Mouse (Mus musculus) limb, embryonic 11.5 days (tissue): ENCODE measurements around the gene Hmgb2. TPM values are rescaled to one million over a fixed set of nuclear protein-coding genes. Genes with fewer than 3 reads are reported as not detected.

Experiments
- ATAC-seq: fragments of 200-750 bp; cut with Nextera tagmentation; 2 replicates; pipeline ENCODE4 v1.8.0; 2017; ENCODE audit warnings: low read depth; ENCODE audit not compliant: insufficient number of reproducible peaks, low FRiP score, low TSS enrichment
- DNase-seq: peaks from one replicate; pipeline ENCODE4 v3.0.0-alpha.2; 2015; ENCODE audit warnings: low spot score
- H3K27ac ChIP-seq: fragments of 300-500 bp; sonication (generic); replicated peaks from 2 replicates; pipeline ENCODE4 v1.5.1; 2014; ENCODE audit warnings: low read depth, mild to moderate bottlenecking, low read length
- H3K27me3 ChIP-seq: fragments of 300-500 bp; sonication (generic); 2 replicates; pipeline ENCODE4 v1.6.1; 2014; ENCODE audit warnings: mild to moderate bottlenecking, low read length, mixed read lengths; ENCODE audit not compliant: control insufficient read depth, insufficient read depth
- H3K36me3 ChIP-seq: fragments of 300-500 bp; sonication (generic); 2 replicates; pipeline ENCODE4 v1.6.1; 2014; ENCODE audit warnings: mild to moderate bottlenecking, low read length, moderate library complexity, mixed read lengths; ENCODE audit not compliant: control insufficient read depth, insufficient read depth
- H3K4me1 ChIP-seq: fragments of 300-500 bp; sonication (generic); 2 replicates; pipeline ENCODE4 v1.6.1; 2014; ENCODE audit warnings: low read length, mixed read lengths; ENCODE audit not compliant: control insufficient read depth, insufficient read depth
- H3K4me2 ChIP-seq: fragments of 300-500 bp; sonication (generic); 2 replicates; pipeline ENCODE4 v1.6.1; 2014; ENCODE audit warnings: low read depth, mild to moderate bottlenecking, moderate library complexity; ENCODE audit not compliant: severe bottlenecking
- H3K4me3 ChIP-seq: fragments of 300-500 bp; sonication (generic); 2 replicates; pipeline ENCODE4 v1.5.1; 2014; ENCODE audit warnings: low read depth, low read length
- H3K9ac ChIP-seq: fragments of 300-500 bp; sonication (generic); 2 replicates; pipeline ENCODE4 v1.6.1; 2014; ENCODE audit warnings: mild to moderate bottlenecking, low read length
- H3K9me3 ChIP-seq: fragments of 300-500 bp; sonication (generic); 2 replicates; pipeline ENCODE4 v1.6.1; 2016; ENCODE audit warnings: low read length; ENCODE audit not compliant: control insufficient read depth
- WGBS: fragments of 180-500 bp; shearing (Covaris S2); extraction: QIAGEN DNeasy Blood & Tissue Kit; methylation state at CpG from one replicate; pipeline ENCODE4 v1.1.7; 2014; 5-methylcytosine and 5-hydroxymethylcytosine counted together
- polyA plus RNA-seq: library from polyadenylated mRNA; unstranded; fragments of >200 nt; fragmentation: Nextera tagmentation; extraction: Ambion mirVana; gene quantifications from 2 replicates; pipeline ENCODE4 v1.2.1, GENCODE M21; 2014

The Hmgb2 gene
- polyA plus RNA-seq, 1 experiment from 2014 or later = 597 TPM

GRCm38 (mm10) chr8:57534495-57534894, 22.8 kb downstream of the Hmgb2 start:
- no peaks in the 10 kb centered on the region for H3K27me3 ChIP-seq
- WGBS = 66% methylated on average over 4 of the region's 4 CpGs
- H3K4me3 ChIP-seq = no peak overlapping the region
- H3K9ac ChIP-seq = no peak overlapping the region
- H3K27ac ChIP-seq = no peak overlapping the region
- ATAC-seq (no peak), DNase-seq (no peak)
- H3K9me3 ChIP-seq = no peaks in the 10 kb centered on the region
- no peaks in the 10 kb centered on the region for H3K4me1 ChIP-seq
- no peak overlapping the region for H3K4me2 ChIP-seq
- H3K36me3 ChIP-seq = peaks cover 4% of the 10 kb centered on the region; the same call in 1 of the 2 replicates

DNA sequence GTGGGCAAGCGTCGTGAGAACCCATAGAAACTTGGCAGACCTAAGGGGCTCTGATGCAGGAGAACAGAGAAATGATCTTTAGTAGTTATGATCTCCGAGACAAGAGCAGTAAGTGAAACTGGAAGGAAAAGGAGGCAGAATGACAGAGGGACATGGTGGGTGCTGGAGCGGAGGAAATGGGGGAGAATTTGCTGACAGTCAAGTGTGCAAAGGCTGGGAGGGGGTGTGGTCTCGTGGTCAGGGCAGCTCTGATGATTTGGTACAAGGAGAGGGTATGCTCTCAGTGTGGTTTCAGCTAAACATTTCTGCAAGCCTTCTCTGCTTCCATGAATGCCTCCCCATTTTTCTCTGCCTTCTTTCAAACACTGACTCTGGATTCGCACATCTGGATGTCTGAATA, 24.5 kb downstream of the Hmgb2 start:
- no peaks in the 10 kb centered on the region for H3K4me1 ChIP-seq
- H3K9me3 ChIP-seq = no peaks in the 10 kb centered on the region
- no peak overlapping the region for H3K27ac ChIP-seq
- H3K27me3 ChIP-seq = no peaks in the 10 kb centered on the region
- 94% methylated on average over 6 of the region's 6 CpGs for WGBS
- peaks cover 4% of the 10 kb centered on the region; the same call in 1 of the 2 replicates for H3K36me3 ChIP-seq
- ATAC-seq = no peak
- DNase-seq = no peak
- no peak overlapping the region for H3K4me3 ChIP-seq
- H3K9ac ChIP-seq = no peak overlapping the region
- no peak overlapping the region for H3K4me2 ChIP-seq

DNA sequence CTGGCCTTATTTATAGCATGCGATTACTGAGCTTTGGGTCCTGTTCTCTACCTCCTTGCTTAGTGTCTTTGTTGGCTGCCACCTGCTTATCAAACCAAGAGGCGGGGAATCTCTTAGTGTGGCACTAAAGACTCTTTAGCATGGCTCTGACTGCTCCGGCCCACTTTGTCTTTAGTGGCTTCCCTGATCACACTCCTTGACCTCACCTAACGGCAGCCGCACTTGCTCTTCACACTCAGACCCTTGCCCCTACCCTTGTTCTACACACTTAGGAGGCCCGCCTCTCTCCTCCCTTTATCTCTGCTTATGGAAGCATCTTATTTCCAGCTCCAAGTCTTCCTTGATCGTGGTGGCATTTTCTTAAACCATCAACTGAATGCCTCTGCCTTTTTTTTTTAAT, 26.9 kb downstream of the Hmgb2 start:
- ATAC-seq (no peak), DNase-seq (no peak)
- no peak overlapping the region for H3K9ac ChIP-seq
- no peak overlapping the region for H3K4me2 ChIP-seq
- no peak overlapping the region for H3K4me3 ChIP-seq
- no peaks in the 10 kb centered on the region for H3K4me1 ChIP-seq
- H3K27ac ChIP-seq = no peak overlapping the region
- 89% methylated on average over 7 of the region's 7 CpGs for WGBS
- H3K36me3 ChIP-seq = peaks cover 4% of the 10 kb centered on the region; the same call in 1 of the 2 replicates
- no peaks in the 10 kb centered on the region for H3K27me3 ChIP-seq
- H3K9me3 ChIP-seq = no peaks in the 10 kb centered on the region

DNA sequence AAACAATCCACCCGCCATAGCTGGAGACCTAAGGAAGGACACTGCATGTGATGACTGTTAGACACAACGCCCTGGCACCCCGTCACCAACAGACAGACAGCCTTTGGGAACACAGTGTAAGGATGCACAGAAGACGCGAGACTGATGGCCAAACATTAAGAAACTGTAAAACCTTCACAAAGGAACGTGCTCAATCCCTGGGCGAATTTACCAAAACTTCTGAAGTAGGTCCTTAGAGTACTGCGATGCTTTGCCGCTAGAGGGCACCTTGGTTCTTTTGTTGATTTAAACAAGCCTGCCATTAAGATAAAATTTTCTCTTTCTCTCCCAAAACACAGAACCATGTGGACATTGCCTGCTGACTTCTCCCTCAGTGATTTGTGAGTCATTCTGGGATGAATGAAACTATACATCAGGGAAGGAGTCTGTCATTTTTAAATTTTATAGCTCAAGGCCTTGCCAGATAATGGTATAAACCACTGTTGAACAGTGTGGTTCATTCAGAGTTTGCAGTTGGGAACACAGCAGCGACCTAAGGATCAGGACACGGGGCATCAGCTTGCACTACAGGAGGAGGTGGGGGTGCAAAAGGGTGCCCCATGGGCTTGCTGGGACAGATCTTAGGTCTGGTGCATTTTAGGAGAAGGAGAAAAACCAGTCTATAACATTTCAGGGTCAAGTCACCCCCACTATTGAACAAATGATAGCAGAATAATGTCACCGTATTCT, 28.6 kb downstream of the Hmgb2 start:
- DNase-seq (peak; percentile 81), ATAC-seq (no peak)
- Histone ChIP-seq H3K36me3 (peaks cover 4% of the 10 kb centered on the region; the same call in 1 of the 2 replicates), H3K9me3 (no peaks in the 10 kb centered on the region), H3K27me3 (no peaks in the 10 kb centered on the region), H3K4me2 (no peak overlapping the region), H3K27ac (no peak overlapping the region), H3K4me3 (no peak overlapping the region), H3K9ac (no peak overlapping the region), H3K4me1 (no peaks in the 10 kb centered on the region)
- 56% methylated on average over 12 of the region's 12 CpGs for WGBS

- Histone ChIP-seq H3K4me3 (no peak overlapping the region), H3K4me1 (no peaks in the 10 kb centered on the region), H3K9ac (no peak overlapping the region), H3K9me3 (no peaks in the 10 kb centered on the region), H3K4me2 (no peak overlapping the region), H3K27me3 (no peaks in the 10 kb centered on the region), H3K27ac (no peak overlapping the region), H3K36me3 (peaks cover 4% of the 10 kb centered on the region; the same call in 1 of the 2 replicates)
- DNase-seq (no peak), ATAC-seq (no peak)
- 95% methylated on average over 11 of the region's 11 CpGs for WGBS
Measured at GRCm38 (mm10) chr8:57540951-57541350, 29.2 kb downstream of the Hmgb2 start.

- no peaks in the 10 kb centered on the region for H3K4me1 ChIP-seq
- H3K36me3 ChIP-seq = peaks cover under 1% of the 10 kb centered on the region; the same call in 1 of the 2 replicates
- ATAC-seq (no peak), DNase-seq (no peak)
- WGBS = 91% methylated on average over 9 of the region's 9 CpGs
- H3K9ac ChIP-seq = no peak overlapping the region
- H3K9me3 ChIP-seq = no peaks in the 10 kb centered on the region
- H3K27me3 ChIP-seq = no peaks in the 10 kb centered on the region
- no peak overlapping the region for H3K4me3 ChIP-seq
- no peak overlapping the region for H3K27ac ChIP-seq
- H3K4me2 ChIP-seq = no peak overlapping the region
Measured at GRCm38 (mm10) chr8:57541405-57541804, 29.7 kb downstream of the Hmgb2 start.

- H3K4me3 ChIP-seq = no peak overlapping the region
- no peak overlapping the region for H3K27ac ChIP-seq
- WGBS = 91% methylated on average over 3 of the region's 3 CpGs
- H3K4me2 ChIP-seq = no peak overlapping the region
- no peak for ATAC-seq
- H3K9ac ChIP-seq = no peak overlapping the region
- no peak for DNase-seq
- H3K27me3 ChIP-seq = no peaks in the 10 kb centered on the region
- no peaks in the 10 kb centered on the region for H3K4me1 ChIP-seq
- H3K9me3 ChIP-seq = no peaks in the 10 kb centered on the region
- no peaks in the 10 kb centered on the region for H3K36me3 ChIP-seq
Measured at GRCm38 (mm10) chr8:57546401-57546800, 34.7 kb downstream of the Hmgb2 start.

- H3K36me3 ChIP-seq = no peaks in the 10 kb centered on the region
- H3K4me2 ChIP-seq = no peak overlapping the region
- DNase-seq (no peak), ATAC-seq (no peak)
- H3K9me3 ChIP-seq = no peaks in the 10 kb centered on the region
- 83% methylated on average over 3 of the region's 3 CpGs for WGBS
- no peaks in the 10 kb centered on the region for H3K27me3 ChIP-seq
- no peaks in the 10 kb centered on the region for H3K4me1 ChIP-seq
- no peak overlapping the region for H3K4me3 ChIP-seq
- H3K27ac ChIP-seq = no peak overlapping the region
- H3K9ac ChIP-seq = no peak overlapping the region
Measured at GRCm38 (mm10) chr8:57546834-57547233, 35.1 kb downstream of the Hmgb2 start.

DNA sequence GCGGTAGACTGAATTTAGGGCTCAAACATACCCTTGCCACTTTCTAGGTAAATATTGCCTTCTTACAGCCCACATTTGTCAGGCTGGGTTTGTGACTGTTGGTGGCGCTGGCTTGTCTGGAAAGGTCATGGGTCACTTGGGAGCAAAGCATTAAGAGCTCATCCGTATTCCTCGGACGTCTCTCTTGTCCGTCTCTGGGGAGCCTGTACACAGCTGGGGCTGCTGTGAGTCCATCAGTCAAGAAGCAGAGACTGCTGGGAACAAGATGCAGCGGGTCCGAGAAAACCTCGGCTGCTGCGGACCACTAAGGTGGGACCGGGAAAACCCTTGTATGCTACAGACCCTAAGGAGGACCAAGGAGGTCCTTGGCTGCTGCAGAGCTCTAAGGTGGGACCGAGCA, 35.9 kb downstream of the Hmgb2 start:
- Histone ChIP-seq H3K36me3 (no peaks in the 10 kb centered on the region), H3K9me3 (no peaks in the 10 kb centered on the region), H3K27ac (no peak overlapping the region), H3K4me3 (no peak overlapping the region), H3K27me3 (no peaks in the 10 kb centered on the region), H3K9ac (no peak overlapping the region), H3K4me1 (no peaks in the 10 kb centered on the region), H3K4me2 (no peak overlapping the region)
- 63% methylated on average over 12 of the region's 12 CpGs for WGBS
- ATAC-seq (no peak), DNase-seq (no peak)
